Mouse (Mus musculus) CH12.LX (cell line): ENCODE data around the gene Thegl.

Source experiments
- MAFK ChIP-seq: IDR thresholded peaks from 2 replicates; pipeline ENCODE4 v1.6.1; 2011; ENCODE audit warnings: low read length, improper control_type of control experiment; ENCODE audit not compliant: insufficient replicate concordance
- MAX ChIP-seq: IDR thresholded peaks from 2 replicates; pipeline ENCODE4 v1.6.1; 2011; ENCODE audit warnings: low read length, improper control_type of control experiment
- NELFE ChIP-seq: IDR thresholded peaks from 2 replicates; pipeline ENCODE4 v1.6.1; 2011; ENCODE audit warnings: low read depth, low read length, improper control_type of control experiment
- POLR2A ChIP-seq: IDR thresholded peaks from 2 replicates; pipeline ENCODE4 v1.6.1; 2011; ENCODE audit warnings: low read depth, mild to moderate bottlenecking, improper control_type of control experiment, low read length
- USF1 ChIP-seq: IDR thresholded peaks from 2 replicates; pipeline ENCODE4 v1.6.1; 2014; ENCODE audit warnings: low read depth, mild to moderate bottlenecking, inconsistent platforms, low read length, improper control_type of control experiment
- ZNF384 ChIP-seq: IDR thresholded peaks from 2 replicates; pipeline ENCODE4 v1.6.1; 2012; ENCODE audit warnings: low read depth, low read length, improper control_type of control experiment, inconsistent platforms

GRCm38 (mm10) chr5:77056881-77057440, 41.1 kb downstream of the Thegl start:
- TF ChIP-seq MAFK (no peak), ZNF384 (no peak), POLR2A (no peak), NELFE (no peak), USF1 (no peak), MAX (no peak)
